Mouse (Mus musculus) cerebellum, adult 2 months (tissue): ENCODE measurements at regions not wholly inside any gene's neighbourhood (a gene's known extent, or its start where the extent isn't known, plus 50 kb on each side); places are given as distances from the start of the nearest gene placed in this dataset.

Experiments used
- CTCF ChIP-seq: fragments of 200-500 bp; IDR thresholded peaks from 2 replicates; pipeline ENCODE4 v1.5.1; 2011; ENCODE audit warnings: low read depth, mild to moderate bottlenecking, control low read depth, low read length, moderate library complexity, borderline replicate concordance; ENCODE audit not compliant: insufficient read depth
- POLR2A ChIP-seq: fragments of 200-500 bp; IDR thresholded peaks from 2 replicates; pipeline ENCODE4 v1.6.1; 2011; ENCODE audit warnings: low read length, control low read depth, borderline replicate concordance; ENCODE audit not compliant: insufficient read depth

DNA sequence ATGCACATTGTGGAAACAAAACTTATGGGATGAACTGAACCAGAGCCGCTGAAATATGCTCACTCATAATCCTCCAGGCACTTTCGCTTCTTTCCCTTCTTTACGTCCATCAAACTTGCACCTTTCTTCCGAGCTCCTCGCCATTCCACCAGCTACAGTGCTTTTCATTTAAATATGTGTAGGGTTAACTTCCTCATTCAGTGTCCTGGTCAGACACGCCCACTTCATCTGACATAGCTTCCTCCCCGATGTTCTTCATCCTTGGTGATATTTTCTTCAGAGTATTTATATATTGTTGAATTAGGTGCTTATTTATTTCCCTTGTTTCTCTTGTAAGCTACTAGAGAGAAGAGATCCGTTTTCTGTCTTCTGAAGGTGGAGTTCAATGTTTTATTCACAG is 149.0 kb downstream of the Papss1 start:
- TF ChIP-seq CTCF (no peak), POLR2A (no peak)
